8 mouse cellular contexts compared by ENCODE assay signal in genomic region chr4:138597904-138598347, GRCm38 (mm10). TPM values are rescaled to one million over a fixed set of nuclear protein-coding genes. Genes with fewer than 3 reads are reported as not detected.
DNase-seq lines count a peak whose midpoint lies in the region; ATAC-seq lines count a peak whose summit lies in the region.
"Had no signal": no experiment of that assay in that cellular context is flagged by ENCODE, and none has a peak within 500 bp of the region (broad histone marks: within the 10 kb centered on the region; RNA-seq: fewer than 3 reads in every experiment).

No protein-coding gene starts in this region.

- peak; percentile 33 for DNase-seq in urinary bladder, postnatal 14 days (ENCODE audit: low spot score)
- DNase-seq in urinary bladder, postnatal 4 days (ENCODE audit: low spot score in 2 of 2): no peak
- DNase-seq in lung, postnatal 10 days: peak; percentile 20
- DNase-seq in right cerebral cortex, adult 18-20 months: peak; percentile 58
- no peak for DNase-seq in cerebellum, adult 11 months

- peak; percentile 50; the same call in 1 of the 2 replicates for ATAC-seq in common myeloid progenitor, adult 5-6 weeks (replicated peaks; ENCODE audit: low read depth, poor library complexity, severe bottlenecking)
- peak; percentile 77 for ATAC-seq in hindbrain, embryonic 13.5 days (ENCODE audit: low FRiP score)

- peaks cover 43% of the 10 kb centered on the region for H3K4me1 ChIP-seq in hindbrain, embryonic 13.5 days (replicated peaks)
- H3K4me1 ChIP-seq: embryonic facial prominence, embryonic 12.5 days had no signal

- H3K27me3 ChIP-seq in hindbrain, embryonic 13.5 days: 0 out of 2 replicates have a peak, but pooled peaks cover 5% of the 10 kb centered on the region

- H3K36me3 ChIP-seq in hindbrain, embryonic 13.5 days: no peaks in the 10 kb centered on the region
- H3K36me3 ChIP-seq: embryonic facial prominence, embryonic 12.5 days had no signal

- peak overlapping the region; percentile 86 for H3K27ac ChIP-seq in hindbrain, embryonic 13.5 days
- H3K27ac ChIP-seq: embryonic facial prominence, embryonic 12.5 days had no signal

- 5% methylated on average over 7 of the region's 7 CpGs for WGBS in hindbrain, embryonic 13.5 days

- no peak overlapping the region for H3K4me3 ChIP-seq in hindbrain, embryonic 13.5 days
- H3K4me3 ChIP-seq: embryonic facial prominence, embryonic 12.5 days had no signal

- H3K9me3 ChIP-seq in hindbrain, embryonic 13.5 days: no peaks in the 10 kb centered on the region
- H3K9me3 ChIP-seq: embryonic facial prominence, embryonic 12.5 days had no signal

- peak overlapping the region; percentile 21; the same call in 1 of the 2 replicates for H3K4me2 ChIP-seq in hindbrain, embryonic 13.5 days
- H3K4me2 ChIP-seq: embryonic facial prominence, embryonic 12.5 days had no signal

- no peak overlapping the region; the same call in 1 of the 2 replicates for H3K9ac ChIP-seq in hindbrain, embryonic 13.5 days
- H3K9ac ChIP-seq: embryonic facial prominence, embryonic 12.5 days had no signal

RNA-seq across cellular contexts. Expression of gene Vwa5b1, which starts 37.8 kb away (rescaled TPM):
- not detected in 2 replicates for total RNA-seq in common myeloid progenitor, adult 5-6 weeks (2017)
- polyA plus RNA-seq in hindbrain, embryonic 13.5 days (2015; fragmentation: Nextera tagmentation; extraction: Ambion mirVana): 1.3 TPM in 2 replicates

Comparison
In these comparisons a context has a peak if more than half of its experiments do, and no peak if none do; other contexts are left out.
1. DNase-seq: peak in urinary bladder, postnatal 14 days (single experiment), lung, postnatal 10 days (single experiment) and right cerebral cortex, adult 18-20 months (single experiment); none in urinary bladder, postnatal 4 days (0 of 2) and cerebellum, adult 11 months (single experiment).